Mouse (Mus musculus) G1E (cell line): ENCODE measurements around the gene Sdk1.

ENCODE experiments used
- CTCF ChIP-seq: IDR thresholded peaks from 2 replicates; pipeline ENCODE4 v1.5.1; 2012; ENCODE audit warnings: low read depth, low read length, inconsistent platforms, mixed read lengths
- GATA1 ChIP-seq: IDR thresholded peaks from 2 replicates; pipeline ENCODE4 v1.6.1; 2012; ENCODE audit warnings: borderline replicate concordance, low read length, inconsistent platforms, mixed read lengths
- GATA2 ChIP-seq: IDR thresholded peaks from 2 replicates; pipeline ENCODE4 v1.6.1; 2012; ENCODE audit warnings: low read depth, low read length, inconsistent platforms, borderline replicate concordance
- POLR2AphosphoS5 ChIP-seq: IDR thresholded peaks from 2 replicates; pipeline ENCODE4 v1.6.1; 2012; ENCODE audit warnings: low read depth, low read length, inconsistent platforms; ENCODE audit not compliant: insufficient replicate concordance

DNA sequence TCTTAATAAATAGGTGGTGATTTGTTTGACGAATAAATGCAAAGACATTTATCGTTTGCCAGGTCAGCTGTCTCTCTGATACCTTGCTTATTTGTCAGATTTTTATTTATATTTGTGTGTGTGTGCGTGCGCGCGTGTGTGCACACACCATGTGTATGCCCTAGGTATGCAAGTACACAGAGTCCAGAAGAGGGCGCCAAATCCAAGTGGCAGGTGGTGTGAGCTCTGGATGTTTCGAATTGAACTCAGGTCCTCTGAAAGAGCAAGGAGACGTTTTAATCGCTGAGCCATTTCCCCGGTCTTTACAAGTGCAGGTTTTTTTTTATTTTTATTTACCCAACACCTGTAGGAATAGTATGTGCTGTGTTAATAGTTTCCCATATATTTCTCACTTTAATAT lies 632.5 kb downstream of the Sdk1 start:
- TF ChIP-seq CTCF (no peak), POLR2AphosphoS5 (no peak), GATA2 (no peak), GATA1 (no peak)
